Mouse (Mus musculus): ENCODE results near the gene Gm10234. TPM values are rescaled to one million over a fixed set of nuclear protein-coding genes. Genes with fewer than 3 reads are reported as not detected.

Gm10234 gene
- polyA plus RNA-seq (2017; shearing (Covaris generic)), result not detected

DNA sequence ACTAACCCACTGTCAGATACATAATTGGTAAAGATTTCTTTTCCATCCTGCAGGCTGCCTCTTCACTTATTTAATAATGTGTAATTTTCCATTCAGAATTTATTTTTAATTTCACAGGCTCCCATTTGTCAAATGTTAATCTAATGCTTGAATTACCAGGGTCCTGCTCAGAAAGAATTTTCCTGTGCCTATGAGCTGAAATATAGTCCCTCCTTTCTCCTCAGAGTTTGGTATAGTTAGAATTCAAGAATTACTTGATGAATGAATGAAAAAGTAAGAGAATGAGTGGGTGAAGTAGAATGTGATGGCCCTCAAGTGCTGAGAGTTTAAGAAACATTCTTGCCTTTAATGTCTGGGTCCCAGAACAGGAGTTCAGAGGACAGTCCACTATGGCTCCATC, at the start of gene Gm10234:
Gm10234 (plus strand) TSS at position 301 of the 400 bp plus-strand sequence.

Other genes with a start within 250 kb of the Gm10234 start
- gene Kbtbd8, start 204.9 kb upstream of the Gm10234 start, polyA plus RNA-seq (2017; shearing (Covaris generic)), result 7.7 TPM